Mouse (Mus musculus) lung, embryonic 14.5 days (tissue): ENCODE results near the gene Cuedc2. TPM values are rescaled to one million over a fixed set of nuclear protein-coding genes. Genes with fewer than 3 reads are reported as not detected.

ENCODE experiments used
- ATAC-seq: fragments of 200-750 bp; cut with Nextera tagmentation; 2 replicates; pipeline ENCODE4 v1.8.0; 2017; ENCODE audit warnings: mild to moderate bottlenecking, moderate TSS enrichment, moderate library complexity; ENCODE audit not compliant: insufficient read depth
- DNase-seq: peaks from one replicate; pipeline ENCODE4 v3.0.0-alpha.2; 2015
- H3K27ac ChIP-seq: fragments of 300-500 bp; sonication (generic); 2 replicates; pipeline ENCODE4 v1.5.1; 2014; ENCODE audit warnings: low read depth, mild to moderate bottlenecking, moderate library complexity
- H3K27me3 ChIP-seq: fragments of 300-500 bp; sonication (generic); 2 replicates; pipeline ENCODE4 v1.6.1; 2014; ENCODE audit warnings: low read length, control low read depth; ENCODE audit not compliant: insufficient read depth
- H3K36me3 ChIP-seq: fragments of 300-500 bp; sonication (generic); 2 replicates; pipeline ENCODE4 v1.6.1; 2014; ENCODE audit warnings: control low read depth; ENCODE audit not compliant: insufficient read depth
- H3K4me1 ChIP-seq: fragments of 300-500 bp; sonication (generic); 2 replicates; pipeline ENCODE4 v1.6.1; 2014; ENCODE audit warnings: antibody characterized with exemption, control low read depth; ENCODE audit not compliant: insufficient read depth
- H3K4me2 ChIP-seq: fragments of 300-500 bp; sonication (generic); 2 replicates; pipeline ENCODE4 v1.6.1; 2014; ENCODE audit warnings: mild to moderate bottlenecking
- H3K4me3 ChIP-seq: fragments of 300-500 bp; sonication (generic); 2 replicates; pipeline ENCODE4 v1.5.1; 2014; ENCODE audit warnings: low read depth, low read length
- H3K9ac ChIP-seq: fragments of 300-500 bp; sonication (generic); 2 replicates; pipeline ENCODE4 v1.6.1; 2014
- H3K9me3 ChIP-seq: fragments of 300-500 bp; sonication (generic); 2 replicates; pipeline ENCODE4 v1.6.1; 2016; ENCODE audit warnings: low read depth, low read length, control low read depth
- CTCF ChIP-seq: IDR thresholded peaks from 2 replicates; pipeline ENCODE4 v1.5.1; 2016; ENCODE audit warnings: antibody characterized with exemption, low read depth
- WGBS: fragments of 180-500 bp; shearing (Covaris S2); extraction: QIAGEN DNeasy Blood & Tissue Kit; methylation state at CpG from one replicate; pipeline ENCODE4 v1.1.7; 2014; 5-methylcytosine and 5-hydroxymethylcytosine counted together
- polyA plus RNA-seq: library from polyadenylated mRNA; unstranded; fragments of >200 nt; fragmentation: Nextera tagmentation; extraction: Ambion mirVana; gene quantifications from 2 replicates; pipeline ENCODE4 v1.2.1, GENCODE M21; 2014

The Cuedc2 gene
- polyA plus RNA-seq, 1 experiment from 2014 or later, result 145 TPM

DNA sequence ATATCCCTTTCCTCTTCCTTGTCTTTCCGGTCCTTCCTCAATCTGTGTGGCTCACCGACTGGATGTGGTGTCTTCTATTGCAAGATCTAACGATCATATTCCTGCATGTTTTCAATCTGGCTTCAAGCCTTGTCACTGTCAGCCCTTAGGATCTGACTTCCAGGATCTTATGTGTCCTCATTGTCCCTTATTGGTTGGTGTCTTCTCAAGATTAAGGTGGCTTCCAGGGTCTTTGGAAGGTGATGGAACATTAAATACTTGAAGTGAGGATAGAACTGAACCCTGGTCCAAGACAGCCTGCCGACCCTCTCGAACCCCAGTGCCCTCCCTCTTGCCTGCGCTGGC is 412 bp upstream of the Cuedc2 start:
- ATAC-seq, result no peak; the same call in 1 of the 2 replicates
- Histone ChIP-seq H3K27me3 (no peaks in the 10 kb centered on the region), H3K4me1 (peaks cover 3% of the 10 kb centered on the region; the same call in 1 of the 2 replicates), H3K9ac (no peak overlapping the region), H3K4me3 (peak overlapping the region; percentile 59), H3K27ac (peak overlapping the region; percentile 25; the same call in 1 of the 2 replicates), H3K9me3 (no peaks in the 10 kb centered on the region), H3K4me2 (peak overlapping the region; percentile 65), H3K36me3 (no peaks in the 10 kb centered on the region)
- WGBS, result 55% methylated on average over 6 of the region's 6 CpGs
- no peak for TF ChIP-seq CTCF
- no peak for DNase-seq

- Histone ChIP-seq H3K27me3 (no peaks in the 10 kb centered on the region), H3K9ac (peak overlapping the region; percentile 66), H3K4me2 (peak overlapping the region; percentile 65), H3K27ac (no peak overlapping the region), H3K9me3 (no peaks in the 10 kb centered on the region), H3K4me1 (peaks cover 3% of the 10 kb centered on the region; the same call in 1 of the 2 replicates), H3K36me3 (no peaks in the 10 kb centered on the region), H3K4me3 (peak overlapping the region; percentile 59)
- TF ChIP-seq CTCF, result no peak
- ATAC-seq (peak; percentile 15), DNase-seq (no peak)
- WGBS, result 37% methylated on average over 15 of the region's 15 CpGs
These were observed 677 bp downstream of the Cuedc2 start for GRCm38 (mm10) chr19:46337719-46338330.

DNA sequence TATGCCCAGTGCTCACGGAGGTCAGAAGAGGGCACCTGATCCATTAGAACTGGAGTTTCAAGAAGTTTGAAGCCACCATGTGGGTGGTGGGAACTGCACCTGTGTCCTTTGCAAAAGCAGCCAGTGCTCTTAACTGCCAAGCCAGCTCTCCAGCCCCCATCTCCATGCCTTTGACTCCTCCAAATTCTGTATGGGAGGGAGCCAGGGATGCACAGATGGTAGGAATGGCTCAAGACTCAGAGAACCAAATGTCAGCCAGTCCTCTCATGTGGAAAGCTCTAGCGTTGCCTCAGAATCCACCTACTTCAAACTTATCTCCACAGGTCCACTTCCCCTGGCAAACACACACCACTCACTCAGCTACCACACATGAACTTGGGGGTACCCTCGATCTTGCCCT is 4.6 kb downstream of the Cuedc2 start:
- Histone ChIP-seq H3K4me2 (no peak overlapping the region), H3K4me1 (peaks cover 13% of the 10 kb centered on the region), H3K36me3 (peaks cover 20% of the 10 kb centered on the region), H3K9me3 (no peaks in the 10 kb centered on the region), H3K9ac (no peak overlapping the region), H3K4me3 (no peak overlapping the region), H3K27ac (no peak overlapping the region), H3K27me3 (no peaks in the 10 kb centered on the region)
- no peak for DNase-seq
- WGBS, result 82% methylated on average over 3 of the region's 3 CpGs
- no peak for TF ChIP-seq CTCF
- no peak for ATAC-seq

DNA sequence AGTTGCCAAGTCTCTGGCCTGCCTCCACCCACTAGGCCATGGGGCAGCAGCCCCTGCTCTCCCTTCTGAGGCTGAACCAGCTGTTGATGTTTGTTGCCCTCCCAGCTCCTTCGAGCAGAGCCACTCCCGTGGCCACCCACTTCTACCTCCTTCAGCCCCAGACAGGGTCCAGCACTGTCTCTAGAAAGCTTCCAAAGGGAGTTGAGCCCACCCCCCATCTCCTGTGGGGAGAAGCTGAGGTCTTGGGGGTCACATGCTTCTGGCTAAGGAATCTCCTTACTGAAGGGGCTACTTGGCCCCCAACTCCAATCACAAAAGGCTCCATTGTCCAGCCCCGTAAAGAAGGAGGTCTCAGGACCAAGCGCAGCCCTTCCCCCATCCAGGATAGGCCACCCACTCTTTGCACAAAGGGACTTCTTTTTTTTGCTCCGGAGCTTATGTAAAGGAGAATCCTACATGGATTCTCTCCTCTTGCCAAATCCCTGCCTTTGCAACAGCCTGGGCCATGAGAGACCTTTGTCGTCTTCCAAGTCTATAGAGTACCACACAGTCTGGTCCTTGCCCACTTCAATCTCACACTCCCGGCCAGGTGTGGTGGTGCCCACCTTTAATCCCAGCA is 5.7 kb downstream of the Cuedc2 start:
- 55% methylated on average over 7 of the region's 7 CpGs for WGBS

GRCm38 (mm10) chr19:46331936-46332335 is 6.6 kb downstream of the Cuedc2 start:
- H3K9ac ChIP-seq, result no peak overlapping the region
- H3K4me3 ChIP-seq, result no peak overlapping the region
- WGBS, result 83% methylated on average over 3 of the region's 3 CpGs
- no peak for ATAC-seq
- H3K36me3 ChIP-seq, result peaks cover 20% of the 10 kb centered on the region
- H3K27ac ChIP-seq, result no peak overlapping the region
- no peak overlapping the region for H3K4me2 ChIP-seq
- H3K27me3 ChIP-seq, result peaks cover 7% of the 10 kb centered on the region
- TF ChIP-seq CTCF, result no peak
- peaks cover 17% of the 10 kb centered on the region for H3K4me1 ChIP-seq
- H3K9me3 ChIP-seq, result no peaks in the 10 kb centered on the region
- DNase-seq, result no peak

More for the DNA sequence above, 5.7 kb downstream of the Cuedc2 start:
- Histone ChIP-seq H3K9ac (no peak overlapping the region), H3K4me1 (peaks cover 13% of the 10 kb centered on the region), H3K27ac (no peak overlapping the region), H3K4me2 (no peak overlapping the region), H3K27me3 (no peaks in the 10 kb centered on the region), H3K9me3 (no peaks in the 10 kb centered on the region), H3K36me3 (peaks cover 20% of the 10 kb centered on the region), H3K4me3 (no peak overlapping the region)
- no peak for TF ChIP-seq CTCF
- ATAC-seq, result no peak
- DNase-seq, result no peak

- TF ChIP-seq CTCF, result no peak
- ATAC-seq (no peak), DNase-seq (no peak)
- Histone ChIP-seq H3K27ac (no peak overlapping the region), H3K9ac (no peak overlapping the region), H3K9me3 (no peaks in the 10 kb centered on the region), H3K27me3 (peaks cover 14% of the 10 kb centered on the region), H3K4me2 (no peak overlapping the region), H3K4me1 (peaks cover 17% of the 10 kb centered on the region), H3K4me3 (no peak overlapping the region), H3K36me3 (peaks cover 20% of the 10 kb centered on the region)
- 93% methylated on average over 14 of the region's 14 CpGs for WGBS
These were observed 7.2 kb downstream of the Cuedc2 start for GRCm38 (mm10) chr19:46331326-46331725.

GRCm38 (mm10) chr19:46330696-46331095 is 7.8 kb downstream of the Cuedc2 start:
- WGBS, result 88% methylated on average over 12 of the region's 12 CpGs
- no peak for DNase-seq

More at GRCm38 (mm10) chr19:46330696-46331095, 7.8 kb downstream of the Cuedc2 start:
- ATAC-seq, result no peak
- Histone ChIP-seq H3K4me3 (no peak overlapping the region), H3K27me3 (peaks cover 20% of the 10 kb centered on the region), H3K4me1 (peaks cover 17% of the 10 kb centered on the region), H3K9ac (no peak overlapping the region), H3K27ac (no peak overlapping the region), H3K9me3 (no peaks in the 10 kb centered on the region), H3K36me3 (peaks cover 20% of the 10 kb centered on the region), H3K4me2 (no peak overlapping the region)
- TF ChIP-seq CTCF, result no peak
